Mouse (Mus musculus) ES-Bruce4 (cell line): ENCODE measurements around the gene Calm2. TPM values are rescaled to one million over a fixed set of nuclear protein-coding genes. Genes with fewer than 3 reads are reported as not detected.

Experiments used
- H3K27ac ChIP-seq: 2 replicates; pipeline ENCODE4 v1.5.1; 2012; ENCODE audit warnings: low read length, inconsistent platforms; ENCODE audit not compliant: insufficient read depth
- H3K27me3 ChIP-seq: 2 replicates; pipeline ENCODE4 v1.6.1; 2012; ENCODE audit warnings: mild to moderate bottlenecking, low read length, inconsistent platforms; ENCODE audit not compliant: control insufficient read depth, poor library complexity, insufficient read depth, severe bottlenecking
- H3K36me3 ChIP-seq: 2 replicates; pipeline ENCODE4 v1.6.1; 2012; ENCODE audit warnings: inconsistent platforms, mild to moderate bottlenecking, low read length, moderate library complexity; ENCODE audit not compliant: control insufficient read depth, poor library complexity, insufficient read depth, severe bottlenecking
- H3K4me1 ChIP-seq: one replicate; pipeline ENCODE4 v1.8.1; 2011; ENCODE audit warnings: low read length; ENCODE audit not compliant: control insufficient read depth, insufficient read depth
- H3K4me3 ChIP-seq: 2 replicates; pipeline ENCODE4 v1.5.1; 2011; ENCODE audit warnings: low read depth, mild to moderate bottlenecking, low read length
- H3K9ac ChIP-seq: 2 replicates; pipeline ENCODE4 v1.6.1; 2012; ENCODE audit warnings: low read depth, mild to moderate bottlenecking, inconsistent platforms; ENCODE audit not compliant: poor library complexity, severe bottlenecking
- H3K9me3 ChIP-seq: replicated peaks from 2 replicates; pipeline ENCODE4 v1.6.1; 2012; ENCODE audit warnings: mild to moderate bottlenecking, low read length, inconsistent platforms; ENCODE audit not compliant: control insufficient read depth, poor library complexity, insufficient read depth, severe bottlenecking
- CTCF ChIP-seq: IDR thresholded peaks from one replicate; pipeline ENCODE4 v1.8.1; 2011; ENCODE audit warnings: low read depth, low read length
- EP300 ChIP-seq: IDR thresholded peaks from 2 replicates; pipeline ENCODE4 v1.6.1; 2011; ENCODE audit warnings: low read depth, low read length; ENCODE audit not compliant: insufficient read depth
- POLR2A ChIP-seq: IDR thresholded peaks from one replicate; pipeline ENCODE4 v1.8.1; 2011; ENCODE audit warnings: low read length; ENCODE audit not compliant: insufficient read depth
- polyA plus RNA-seq: library from polyadenylated mRNA; stranded (reverse); fragments of >200 nt; gene quantifications from 2 replicates; pipeline ENCODE4 v1.2.4, GENCODE M21; 2011; ENCODE audit warnings: low read depth; ENCODE audit not compliant: missing spikeins, insufficient read depth, insufficient read length

Calm2 gene
- polyA plus RNA-seq, 1 experiment, result 1,173 TPM

DNA sequence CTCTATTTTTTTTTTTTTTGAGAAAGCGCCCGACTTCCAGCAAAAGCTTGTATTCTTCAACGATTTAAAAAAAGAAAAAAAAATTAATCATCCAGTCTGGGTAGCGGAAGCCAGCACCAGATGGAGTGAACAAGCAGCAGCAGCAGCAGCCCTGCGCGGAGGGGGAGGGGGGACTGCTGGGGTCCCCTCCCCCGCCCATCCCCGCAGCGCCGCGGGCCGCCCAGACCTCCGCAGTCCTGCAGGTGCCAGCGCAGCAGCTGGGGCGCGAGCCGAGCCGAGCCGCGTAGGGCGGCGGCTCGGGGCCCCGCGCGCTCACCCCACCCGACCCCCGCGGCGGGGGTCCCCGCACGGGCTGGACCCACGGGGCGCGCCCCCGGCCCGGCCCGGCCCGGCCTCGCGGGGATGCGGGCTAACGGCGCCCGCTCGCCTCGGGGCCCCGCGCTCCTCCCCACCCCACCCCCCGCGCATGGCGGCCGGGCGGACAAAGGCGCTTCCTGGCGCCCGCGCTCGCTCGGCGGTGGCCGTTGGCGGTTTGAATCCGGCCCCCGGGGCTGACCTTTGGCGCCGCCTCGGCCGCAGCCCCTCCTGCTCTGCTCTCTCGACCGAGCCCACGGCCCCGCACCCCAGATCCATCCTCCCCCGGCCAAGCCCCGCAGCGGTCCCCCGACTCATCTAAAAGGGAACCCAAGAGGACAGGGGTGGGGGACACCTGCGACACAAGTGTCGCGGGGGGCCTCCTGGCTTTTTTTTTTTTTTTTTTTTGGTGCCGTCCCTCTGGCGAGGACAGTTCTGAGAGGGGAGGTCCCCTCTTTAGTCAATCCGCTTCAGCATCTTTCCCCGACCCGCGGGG lies 593 bp downstream of the Calm2 start:
- H3K27ac ChIP-seq, result peak overlapping the region; percentile 68
- peak overlapping the region; percentile 100 for H3K9ac ChIP-seq
- peaks cover 1% of the 10 kb centered on the region for H3K4me1 ChIP-seq
- no peak for TF ChIP-seq POLR2A
- no peak for TF ChIP-seq EP300
- no peak for TF ChIP-seq CTCF
- peak overlapping the region; percentile 79 for H3K4me3 ChIP-seq
- H3K9me3 ChIP-seq, result no peaks in the 10 kb centered on the region
- no peaks in the 10 kb centered on the region for H3K27me3 ChIP-seq
- H3K36me3 ChIP-seq, result peaks cover 34% of the 10 kb centered on the region

DNA sequence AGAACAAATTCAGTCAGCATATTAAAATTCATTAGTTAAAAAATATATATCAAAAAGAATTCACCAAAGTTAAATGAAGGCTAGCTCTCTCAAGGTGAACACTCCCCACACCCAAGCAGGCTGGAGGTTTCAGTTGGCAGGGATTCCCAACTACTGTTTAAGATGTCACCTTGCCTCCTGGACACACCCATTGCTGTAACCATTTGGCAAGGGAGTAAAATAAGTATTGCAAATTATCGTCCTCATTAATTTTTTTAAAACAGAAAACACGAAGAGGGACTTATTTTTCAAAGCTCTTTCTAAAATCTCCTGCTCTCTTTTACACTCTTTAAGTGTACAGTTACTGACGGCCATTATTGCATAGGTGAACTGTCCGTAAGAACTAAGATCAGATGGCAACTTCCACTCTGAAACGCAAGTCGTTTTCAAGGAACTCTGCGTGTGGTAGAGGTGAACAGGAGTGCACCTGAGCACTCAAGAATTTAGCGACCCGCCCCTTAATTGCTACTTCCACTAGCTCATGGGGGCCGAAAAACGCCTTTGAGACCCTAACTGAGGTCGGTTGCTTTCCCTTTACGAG lies 1.3 kb downstream of the Calm2 start:
- H3K4me1 ChIP-seq, result peaks cover 1% of the 10 kb centered on the region
- peak overlapping the region; percentile 79 for H3K4me3 ChIP-seq
- peaks cover 39% of the 10 kb centered on the region for H3K36me3 ChIP-seq
- peak overlapping the region; percentile 100 for H3K9ac ChIP-seq
- no peaks in the 10 kb centered on the region for H3K9me3 ChIP-seq
- H3K27ac ChIP-seq, result peak overlapping the region; percentile 5; the same call in 1 of the 2 replicates
- no peak for TF ChIP-seq EP300
- no peak for TF ChIP-seq CTCF
- TF ChIP-seq POLR2A, result no peak
- no peaks in the 10 kb centered on the region for H3K27me3 ChIP-seq

DNA sequence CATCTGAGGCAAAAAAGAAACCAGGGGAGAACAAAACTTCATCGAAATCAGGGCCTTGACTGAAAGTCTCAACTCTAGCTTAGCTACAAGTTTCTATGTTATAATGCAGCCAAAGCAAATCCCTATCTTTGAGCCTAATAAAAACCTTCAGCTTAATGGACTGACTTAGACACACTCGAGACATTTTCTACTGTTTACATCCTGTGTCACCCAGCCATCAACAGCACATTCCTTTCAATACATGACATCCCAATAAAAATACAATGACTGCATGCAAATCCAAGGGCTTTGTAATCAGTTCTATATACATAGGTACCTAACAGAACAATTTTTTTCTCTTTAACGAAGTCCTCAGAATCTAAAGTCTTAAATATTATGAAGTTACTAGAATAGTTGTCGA lies 2.0 kb downstream of the Calm2 start:
- 0 out of 2 replicates have a peak overlapping the region, but pooled peaks have one; percentile 33 for H3K9ac ChIP-seq

DNA sequence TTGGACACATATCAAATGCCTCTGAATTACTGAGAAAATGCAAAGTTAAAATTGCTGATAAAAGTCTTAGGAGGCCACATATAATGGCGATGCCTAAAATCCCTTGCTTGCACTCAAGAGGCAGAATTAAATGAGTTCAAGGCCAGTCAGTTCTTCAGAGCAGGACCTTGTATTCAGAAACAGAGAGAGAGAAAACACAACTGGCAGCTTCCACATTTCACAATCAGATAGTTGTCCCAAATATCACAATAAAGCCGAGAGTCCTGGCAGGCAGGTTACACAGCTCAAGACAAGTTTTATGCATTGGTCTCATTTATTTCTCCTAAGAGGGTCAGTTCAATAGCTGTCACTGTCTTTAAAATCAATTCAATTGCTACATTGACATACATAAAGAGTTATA lies 5.2 kb downstream of the Calm2 start:
- no peak overlapping the region for H3K9ac ChIP-seq
- no peak overlapping the region for H3K4me3 ChIP-seq
- TF ChIP-seq CTCF, result no peak
- no peak for TF ChIP-seq POLR2A
- H3K4me1 ChIP-seq, result peaks cover 1% of the 10 kb centered on the region
- H3K27me3 ChIP-seq, result no peaks in the 10 kb centered on the region
- H3K9me3 ChIP-seq, result no peaks in the 10 kb centered on the region
- peaks cover 47% of the 10 kb centered on the region for H3K36me3 ChIP-seq
- no peak overlapping the region; the same call in 1 of the 2 replicates for H3K27ac ChIP-seq

More for the DNA sequence above, 2.0 kb downstream of the Calm2 start:
- TF ChIP-seq CTCF, result no peak
- no peak for TF ChIP-seq EP300
- TF ChIP-seq POLR2A, result no peak
- Histone ChIP-seq H3K27ac (no peak overlapping the region), H3K4me1 (peaks cover 1% of the 10 kb centered on the region), H3K4me3 (no peak overlapping the region), H3K9me3 (no peaks in the 10 kb centered on the region), H3K36me3 (peaks cover 43% of the 10 kb centered on the region), H3K27me3 (no peaks in the 10 kb centered on the region)

DNA sequence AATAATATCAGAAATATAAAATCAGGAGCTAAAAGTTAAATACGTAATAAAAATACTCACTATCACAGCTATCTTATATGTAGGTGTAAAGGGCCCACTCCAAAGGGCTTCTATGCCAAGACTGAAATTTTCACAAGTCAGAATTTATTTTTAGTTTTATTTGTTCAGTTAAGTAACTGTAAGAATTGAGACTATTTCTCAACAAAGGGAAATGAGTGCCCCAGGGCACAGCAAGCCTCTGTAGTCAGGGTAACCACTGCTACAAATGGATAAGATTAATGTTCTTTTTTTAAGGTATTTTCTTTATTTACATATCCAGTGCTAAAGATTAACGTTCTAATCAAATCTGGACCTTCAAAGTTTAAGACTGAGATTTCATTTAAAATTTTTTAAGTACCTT lies 7.3 kb downstream of the Calm2 start:
- Histone ChIP-seq H3K36me3 (peaks cover 60% of the 10 kb centered on the region), H3K27ac (no peak overlapping the region), H3K9me3 (no peaks in the 10 kb centered on the region), H3K9ac (no peak overlapping the region), H3K4me1 (peaks cover 1% of the 10 kb centered on the region), H3K4me3 (no peak overlapping the region), H3K27me3 (no peaks in the 10 kb centered on the region)
- no peak for TF ChIP-seq CTCF
- TF ChIP-seq POLR2A, result no peak
- TF ChIP-seq EP300, result no peak

DNA sequence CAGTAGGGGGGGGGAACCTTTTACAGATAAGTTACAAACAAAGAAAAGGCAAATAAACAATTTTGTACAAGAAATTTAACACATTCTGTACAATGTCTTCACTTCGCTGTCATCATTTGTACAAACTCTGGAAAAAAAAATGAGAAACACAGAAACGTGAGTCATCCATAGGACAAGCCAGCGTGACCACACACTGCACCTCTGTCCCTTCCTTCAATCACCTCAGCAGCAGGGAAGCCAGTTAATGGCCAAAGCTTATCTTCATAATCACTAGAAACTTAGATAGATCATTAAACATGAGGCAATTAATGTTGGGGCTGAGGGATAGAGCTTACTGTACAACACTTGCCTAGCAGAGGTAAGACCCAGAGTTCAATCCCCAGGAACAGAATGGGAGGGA lies 12.8 kb downstream of the Calm2 start:
- Histone ChIP-seq H3K9ac (no peak overlapping the region), H3K27ac (no peak overlapping the region), H3K4me1 (no peaks in the 10 kb centered on the region), H3K4me3 (no peak overlapping the region), H3K27me3 (no peaks in the 10 kb centered on the region), H3K36me3 (peaks cover 46% of the 10 kb centered on the region), H3K9me3 (no peaks in the 10 kb centered on the region)
- no peak for TF ChIP-seq POLR2A
- TF ChIP-seq CTCF, result no peak
- TF ChIP-seq EP300, result no peak
